Mouse (Mus musculus) liver, embryonic 16.5 days (tissue): Measurements from ENCODE around the gene Usp48. TPM values are rescaled to one million over a fixed set of nuclear protein-coding genes. Genes with fewer than 3 reads are reported as not detected.
A peak's percentile ranks its signal among the peaks of the same experiment; 100 is the strongest.

Experiments
- ATAC-seq: fragments of 200-750 bp; cut with Nextera tagmentation; 2 replicates; pipeline ENCODE4 v1.8.0; 2017; ENCODE audit warnings: low read depth, mild to moderate bottlenecking, moderate number of reproducible peaks, moderate library complexity
- H3K27ac ChIP-seq: fragments of 300-500 bp; sonication (generic); 2 replicates; pipeline ENCODE4 v1.5.1; 2014; ENCODE audit warnings: mild to moderate bottlenecking, low read length
- H3K27me3 ChIP-seq: fragments of 300-500 bp; sonication (generic); 2 replicates; pipeline ENCODE4 v1.6.1; 2014; ENCODE audit warnings: low read depth, low read length, mixed read lengths; ENCODE audit not compliant: control insufficient read depth, insufficient read depth
- H3K36me3 ChIP-seq: fragments of 300-500 bp; sonication (generic); 2 replicates; pipeline ENCODE4 v1.6.1; 2014; ENCODE audit warnings: mild to moderate bottlenecking; ENCODE audit not compliant: control insufficient read depth, insufficient read depth
- H3K4me1 ChIP-seq: fragments of 300-500 bp; sonication (generic); 2 replicates; pipeline ENCODE4 v1.6.1; 2014; ENCODE audit warnings: low read depth, low read length, mixed read lengths; ENCODE audit not compliant: control insufficient read depth
- H3K4me2 ChIP-seq: fragments of 300-500 bp; sonication (generic); 2 replicates; pipeline ENCODE4 v1.6.1; 2014; ENCODE audit warnings: low read depth, low read length, mixed read lengths
- H3K4me3 ChIP-seq: fragments of 300-500 bp; sonication (generic); 2 replicates; pipeline ENCODE4 v1.5.1; 2014; ENCODE audit warnings: low read depth, mild to moderate bottlenecking, low read length
- H3K9ac ChIP-seq: fragments of 300-500 bp; sonication (generic); 2 replicates; pipeline ENCODE4 v1.6.1; 2014; ENCODE audit warnings: low read depth, low read length
- H3K9me3 ChIP-seq: fragments of 300-500 bp; sonication (generic); replicated peaks from 2 replicates; pipeline ENCODE4 v1.6.1; 2016; ENCODE audit warnings: low read length; ENCODE audit not compliant: control insufficient read depth
- WGBS: fragments of 180-500 bp; shearing (Covaris S2); extraction: QIAGEN DNeasy Blood & Tissue Kit; methylation state at CpG from one replicate; pipeline ENCODE4 v1.1.7; 2014; ENCODE audit not compliant: insufficient replicate concordance; 5-methylcytosine and 5-hydroxymethylcytosine counted together
- polyA plus RNA-seq: library from polyadenylated mRNA; unstranded; fragments of >200 nt; fragmentation: Nextera tagmentation; extraction: Ambion mirVana; gene quantifications from 2 replicates; pipeline ENCODE4 v1.2.1, GENCODE M21; 2015

The Usp48 gene
- polyA plus RNA-seq, 1 experiment from 2014 or later: 27.1 TPM

DNA sequence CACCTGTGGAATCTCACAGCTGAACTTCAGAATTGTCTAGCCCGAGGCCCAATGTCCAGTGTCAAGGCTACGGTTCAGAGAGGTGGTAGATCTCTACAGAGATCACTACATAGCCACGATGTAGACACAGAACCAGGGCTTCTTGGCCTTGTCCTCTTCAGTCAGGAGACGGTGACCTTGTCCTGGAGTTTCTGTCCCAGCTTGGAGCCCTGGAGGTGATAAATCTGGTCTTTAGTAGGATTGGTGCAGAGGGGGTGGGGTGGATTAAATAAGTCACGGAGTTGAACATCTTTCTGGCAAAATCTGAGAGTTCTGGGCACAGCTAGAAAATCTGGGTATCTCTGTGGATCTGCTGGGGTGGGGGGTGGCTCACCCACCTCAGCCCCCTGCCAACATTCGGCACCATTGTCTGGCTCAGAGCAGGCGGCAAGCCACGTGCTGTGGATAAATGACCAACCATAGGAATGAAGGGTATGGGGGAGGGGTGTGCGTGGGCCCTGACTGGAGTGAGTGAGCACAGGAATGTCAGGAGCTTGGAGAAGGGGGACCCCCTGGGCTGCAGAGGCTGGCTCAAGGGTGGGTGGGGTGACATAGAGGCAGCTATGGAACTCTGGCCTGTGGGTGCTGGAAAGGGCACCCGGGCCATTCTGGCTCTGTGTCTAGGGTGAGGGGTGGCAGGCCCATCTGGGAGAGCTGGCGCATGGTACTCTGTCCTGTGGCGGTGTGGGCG lies 103.8 kb downstream of the Usp48 start:
- no peak overlapping the region for H3K4me3 ChIP-seq
- H3K4me1 ChIP-seq: peaks cover 2% of the 10 kb centered on the region
- H3K36me3 ChIP-seq: no peaks in the 10 kb centered on the region
- H3K9me3 ChIP-seq: no peaks in the 10 kb centered on the region
- no peaks in the 10 kb centered on the region for H3K27me3 ChIP-seq
- WGBS: 66% methylated on average over 13 of the region's 13 CpGs
- H3K27ac ChIP-seq: no peak overlapping the region
- H3K4me2 ChIP-seq: no peak overlapping the region
- ATAC-seq: peak; percentile 24; the same call in 1 of the 2 replicates
- H3K9ac ChIP-seq: no peak overlapping the region

DNA sequence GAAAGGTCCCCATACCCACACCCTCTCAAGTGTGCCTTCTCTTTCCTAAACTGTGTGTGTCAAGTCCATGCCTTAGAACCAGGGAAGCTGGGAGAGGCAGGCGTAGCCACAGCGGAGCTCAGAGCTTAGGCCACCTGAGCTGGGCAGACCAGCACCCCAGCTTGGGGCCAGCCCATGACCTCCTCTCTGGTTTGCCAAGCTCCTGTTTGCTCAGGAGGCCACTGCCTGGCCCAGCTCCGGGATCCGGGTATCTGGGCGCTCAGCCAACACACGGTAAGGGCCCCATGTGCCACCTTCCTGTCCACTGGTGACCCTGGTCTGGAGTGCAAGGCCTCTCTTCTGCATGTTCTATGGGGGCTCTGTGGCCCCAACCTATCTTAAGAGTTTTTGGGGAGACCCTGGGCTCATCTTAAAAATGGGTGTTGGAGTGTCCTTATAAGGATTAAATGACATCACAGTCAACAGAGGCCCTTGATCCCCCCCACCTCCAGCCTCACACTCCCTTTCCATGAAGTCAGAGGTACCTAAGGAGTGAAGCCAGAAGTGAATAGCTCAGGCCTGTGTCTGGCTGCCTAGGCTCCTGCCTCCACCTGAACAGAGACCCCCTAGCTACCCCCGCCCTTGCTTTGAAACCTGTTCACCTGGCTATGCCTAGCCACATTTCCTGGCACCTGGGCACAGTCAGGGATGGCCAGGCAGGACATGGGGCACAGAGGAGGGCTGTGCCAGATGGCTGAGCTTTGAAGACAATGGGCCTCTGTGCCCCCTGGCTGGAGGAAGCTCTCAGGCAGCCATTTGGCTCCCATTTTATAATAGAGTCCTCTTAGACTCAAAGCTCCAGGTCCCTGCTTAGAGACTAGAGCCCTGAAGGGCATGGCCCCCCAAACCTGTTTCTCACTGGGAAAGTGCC lies 104.8 kb downstream of the Usp48 start:
- peak; percentile 71 for ATAC-seq
- Histone ChIP-seq H3K4me3 (no peak overlapping the region), H3K27ac (no peak overlapping the region), H3K9me3 (no peaks in the 10 kb centered on the region), H3K9ac (no peak overlapping the region), H3K4me1 (peaks cover 2% of the 10 kb centered on the region), H3K4me2 (no peak overlapping the region), H3K36me3 (no peaks in the 10 kb centered on the region), H3K27me3 (no peaks in the 10 kb centered on the region)
- 66% methylated on average over 7 of the region's 7 CpGs for WGBS

DNA sequence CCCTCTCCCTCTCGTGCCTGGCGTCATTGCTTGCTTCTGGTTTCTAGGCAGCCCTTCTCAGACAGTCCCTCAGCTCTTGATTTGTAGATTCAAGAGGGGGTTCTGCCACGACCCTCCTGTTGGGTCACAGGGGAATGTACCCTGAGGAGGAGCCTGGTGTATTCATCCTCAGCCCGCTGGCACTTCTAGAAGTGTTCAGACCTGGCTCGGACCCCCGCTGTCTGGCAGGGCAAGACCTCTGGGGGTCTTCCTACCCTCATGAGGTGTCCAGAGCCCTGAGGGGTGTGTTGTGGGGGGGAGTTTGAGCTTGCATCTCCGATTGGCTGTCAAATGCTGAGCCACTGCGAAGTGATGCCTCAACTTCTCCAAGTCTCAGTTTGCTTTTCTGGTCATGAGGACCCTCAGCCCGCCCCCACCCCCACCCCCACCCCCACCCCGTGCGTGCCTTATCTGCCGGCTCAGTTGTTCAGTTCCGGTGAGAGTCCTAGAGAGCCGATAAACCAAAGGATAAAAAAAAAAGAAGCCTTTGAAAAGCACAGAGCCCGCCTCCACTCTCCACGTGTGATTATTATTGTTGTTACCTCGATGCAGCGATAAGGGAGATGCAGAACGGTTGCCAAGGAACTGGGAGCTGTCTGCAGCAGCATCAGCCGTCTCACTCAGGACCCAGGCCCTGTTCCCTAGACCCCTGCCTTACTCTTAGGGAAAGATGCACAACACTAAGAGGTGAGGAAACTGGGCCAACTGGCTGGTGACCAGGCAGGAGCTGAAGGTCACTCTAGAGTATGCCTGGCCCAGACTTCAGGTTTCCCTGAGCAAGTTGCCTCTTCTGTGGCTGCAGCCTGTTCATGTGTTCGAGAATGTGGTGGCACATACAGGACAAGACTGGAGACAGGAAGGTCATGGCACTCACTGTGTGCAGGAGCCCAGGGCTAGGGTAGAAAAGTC lies 106.0 kb downstream of the Usp48 start:
- H3K4me1 ChIP-seq: peaks cover 2% of the 10 kb centered on the region
- H3K9ac ChIP-seq: no peak overlapping the region
- no peak overlapping the region for H3K27ac ChIP-seq
- no peak overlapping the region for H3K4me2 ChIP-seq
- H3K9me3 ChIP-seq: no peaks in the 10 kb centered on the region
- 33% methylated on average over 21 of the region's 21 CpGs for WGBS
- no peaks in the 10 kb centered on the region for H3K36me3 ChIP-seq
- ATAC-seq: no peak
- no peaks in the 10 kb centered on the region for H3K27me3 ChIP-seq
- H3K4me3 ChIP-seq: no peak overlapping the region

DNA sequence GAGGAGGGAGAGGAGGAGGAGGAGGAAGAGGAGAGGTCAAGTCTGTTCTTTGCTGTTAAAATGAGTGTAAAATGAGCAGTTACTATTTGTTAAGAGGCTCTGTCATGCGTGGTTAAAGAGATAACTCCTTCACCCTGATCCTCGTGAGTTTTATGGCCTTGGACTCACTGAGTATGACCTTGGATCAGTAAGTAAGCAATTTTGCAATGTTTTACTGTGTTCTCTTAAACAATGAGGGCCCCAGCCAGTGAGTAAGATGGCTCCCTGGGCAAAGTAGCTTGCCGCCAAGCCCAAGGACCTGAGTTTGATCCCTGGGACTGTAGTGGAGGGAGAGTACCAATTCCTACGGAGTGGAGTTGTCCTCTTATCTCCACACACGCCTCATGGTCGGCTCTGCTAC lies 107.4 kb downstream of the Usp48 start:
- peaks cover 2% of the 10 kb centered on the region for H3K4me1 ChIP-seq
- ATAC-seq: no peak
- H3K4me3 ChIP-seq: no peak overlapping the region
- H3K9ac ChIP-seq: no peak overlapping the region
- H3K4me2 ChIP-seq: no peak overlapping the region
- H3K9me3 ChIP-seq: no peaks in the 10 kb centered on the region
- H3K27me3 ChIP-seq: no peaks in the 10 kb centered on the region
- no peaks in the 10 kb centered on the region for H3K36me3 ChIP-seq
- no peak overlapping the region for H3K27ac ChIP-seq
- WGBS: 30% methylated on average over 6 of the region's 6 CpGs

DNA sequence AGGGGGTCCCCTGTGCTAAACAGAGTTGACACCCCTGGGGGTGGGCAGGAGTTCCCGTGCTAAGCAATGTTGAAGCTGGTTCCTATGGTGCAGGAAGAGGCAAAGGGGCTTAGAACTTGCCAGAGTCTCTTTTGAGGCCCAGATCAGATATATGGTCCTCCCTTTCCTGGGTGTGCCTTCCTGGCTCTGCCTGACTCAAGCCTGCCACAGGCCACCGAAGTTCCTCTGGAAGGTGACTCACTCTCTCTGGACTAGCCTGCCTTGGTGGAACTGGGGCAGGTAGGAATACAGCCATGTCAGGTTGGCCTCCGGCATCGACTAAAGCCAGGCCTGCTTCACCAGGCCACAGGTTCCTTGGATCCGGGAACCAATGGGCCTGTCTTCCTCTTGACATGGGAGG lies 109.5 kb downstream of the Usp48 start:
- WGBS: 59% methylated on average over 5 of the region's 5 CpGs
- H3K36me3 ChIP-seq: no peaks in the 10 kb centered on the region
- H3K9me3 ChIP-seq: no peaks in the 10 kb centered on the region
- H3K4me1 ChIP-seq: peaks cover 8% of the 10 kb centered on the region
- H3K27ac ChIP-seq: no peak overlapping the region
- H3K9ac ChIP-seq: no peak overlapping the region
- no peak for ATAC-seq
- no peak overlapping the region for H3K4me2 ChIP-seq
- peaks cover 14% of the 10 kb centered on the region for H3K27me3 ChIP-seq
- no peak overlapping the region for H3K4me3 ChIP-seq

DNA sequence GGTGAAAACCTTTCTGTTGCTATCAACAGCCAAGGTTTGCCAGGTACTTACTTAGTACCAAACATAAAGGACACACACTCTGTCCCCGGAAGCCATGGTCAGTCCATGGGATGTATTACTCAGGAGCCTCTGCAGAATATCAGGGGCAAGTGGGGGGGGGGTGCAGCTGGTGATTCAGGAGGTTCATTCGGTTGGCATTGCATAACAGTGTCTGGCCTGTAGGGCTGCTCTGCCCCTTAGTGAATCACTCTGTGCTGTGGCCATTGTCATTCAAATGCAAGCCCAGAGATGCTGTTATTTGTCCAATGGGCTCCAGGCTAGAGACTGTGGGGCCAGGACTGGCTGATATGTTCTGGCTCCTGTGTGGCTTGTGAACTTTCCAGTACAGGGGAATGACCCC lies 111.0 kb downstream of the Usp48 start:
- no peak overlapping the region for H3K9ac ChIP-seq
- 57% methylated on average over 2 of the region's 2 CpGs for WGBS
- no peaks in the 10 kb centered on the region for H3K9me3 ChIP-seq
- no peak overlapping the region for H3K4me2 ChIP-seq
- no peaks in the 10 kb centered on the region for H3K36me3 ChIP-seq
- H3K27me3 ChIP-seq: peaks cover 14% of the 10 kb centered on the region
- peaks cover 8% of the 10 kb centered on the region for H3K4me1 ChIP-seq
- H3K4me3 ChIP-seq: no peak overlapping the region
- no peak for ATAC-seq
- H3K27ac ChIP-seq: no peak overlapping the region

DNA sequence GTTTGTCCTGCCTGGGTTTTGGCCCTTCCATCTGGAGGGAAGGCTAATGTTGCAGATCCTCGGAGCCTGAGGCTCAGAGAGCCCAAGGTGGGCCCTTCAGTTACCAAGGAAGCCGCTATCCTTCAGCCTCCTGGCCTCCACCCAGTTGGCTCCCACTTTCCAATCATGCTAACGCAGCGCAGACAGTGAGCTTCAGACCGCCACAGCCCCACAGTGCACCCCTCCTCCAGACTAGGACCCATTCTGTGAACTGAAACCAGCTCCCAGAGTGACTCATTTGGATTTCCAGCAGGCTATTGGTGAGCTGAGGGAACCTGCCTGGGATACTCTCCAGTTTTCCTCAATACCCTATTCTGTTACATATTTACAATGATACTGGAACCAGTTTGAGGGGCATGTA lies 111.8 kb downstream of the Usp48 start:
- Histone ChIP-seq H3K4me1 (peaks cover 8% of the 10 kb centered on the region), H3K4me2 (no peak overlapping the region), H3K4me3 (no peak overlapping the region), H3K9ac (no peak overlapping the region), H3K9me3 (no peaks in the 10 kb centered on the region), H3K27me3 (peaks cover 14% of the 10 kb centered on the region), H3K27ac (no peak overlapping the region), H3K36me3 (no peaks in the 10 kb centered on the region)
- WGBS: 61% methylated on average over 5 of the region's 5 CpGs
- no peak for ATAC-seq

DNA sequence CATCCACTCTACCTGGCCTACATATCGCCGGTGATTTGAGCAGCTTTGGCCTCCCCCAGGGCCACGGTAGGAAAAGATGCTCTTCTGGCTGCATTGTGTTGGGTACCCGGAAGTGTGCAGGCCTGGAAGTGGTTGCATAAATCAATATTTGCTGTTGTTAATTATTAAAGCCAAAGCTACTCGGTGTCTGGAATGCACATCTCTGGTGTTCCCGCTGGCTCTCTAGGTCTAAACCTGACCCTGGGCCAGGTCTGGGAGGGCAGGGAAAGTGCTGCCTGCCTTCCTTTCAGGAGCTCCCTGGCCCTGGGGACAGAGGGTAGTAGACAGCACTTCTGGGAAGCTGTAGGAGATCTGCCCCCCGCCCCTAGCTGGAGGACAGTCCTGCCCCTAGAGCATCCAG lies 113.0 kb downstream of the Usp48 start:
- ATAC-seq: peak; percentile 71
- Histone ChIP-seq H3K27me3 (peaks cover 14% of the 10 kb centered on the region), H3K9me3 (no peaks in the 10 kb centered on the region), H3K9ac (no peak overlapping the region), H3K4me2 (peak overlapping the region; percentile 69), H3K36me3 (no peaks in the 10 kb centered on the region), H3K4me3 (peak overlapping the region; percentile 9; the same call in 1 of the 2 replicates), H3K27ac (peak overlapping the region; percentile 77), H3K4me1 (peaks cover 6% of the 10 kb centered on the region)
- WGBS: 60% methylated on average over 7 of the region's 7 CpGs
